In the genomic region with DNA sequence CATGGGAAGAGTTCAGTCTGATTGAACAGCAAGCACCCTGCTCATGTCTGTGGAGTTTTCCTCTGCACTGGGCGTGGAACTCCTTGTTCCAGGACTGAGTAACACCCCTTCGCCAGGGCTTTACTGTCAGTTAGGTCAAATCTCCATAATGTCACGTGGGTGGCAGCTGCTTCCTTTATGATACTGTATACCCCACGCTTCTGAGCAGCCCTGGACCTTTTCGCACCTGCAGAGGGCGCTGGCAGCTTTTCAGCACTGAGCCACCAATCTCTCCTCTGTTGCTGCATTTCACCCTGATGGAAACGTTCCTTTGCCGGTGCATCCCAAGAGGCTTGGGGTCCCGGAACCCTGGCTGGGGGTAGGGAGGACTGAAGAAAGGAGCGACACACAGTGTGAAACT, we compare ENCODE assay signal across 11 mouse cellular contexts. TPM values are rescaled to one million over a fixed set of nuclear protein-coding genes. Genes with fewer than 3 reads are reported as not detected.
A peak's percentile ranks its signal among the peaks of the same experiment; 100 is the strongest.
DNase-seq lines count a peak whose midpoint lies in the region; ATAC-seq and TF ChIP-seq lines count a peak whose summit lies in the region.
"Had no signal": no experiment of that assay in that cellular context is flagged by ENCODE, and none has a peak within 500 bp of the region (broad histone marks: within the 10 kb centered on the region; RNA-seq: fewer than 3 reads in every experiment).

No protein-coding gene starts in this region.

- H3K4me2 ChIP-seq in midbrain, postnatal 0 days (ENCODE audit: low read depth, low read length, poor library complexity, severe bottlenecking) = no peak overlapping the region
- no peak overlapping the region for H3K4me2 ChIP-seq in midbrain, embryonic 16.5 days (ENCODE audit: low read length)
- no peak overlapping the region for H3K4me2 ChIP-seq in liver, embryonic 15.5 days
- H3K4me2 ChIP-seq: limb, embryonic 12.5 days had no signal

- intact Hi-C loops in heart, postnatal 10 days (cut with DNase I) = no loop called here

- H3K9me3 ChIP-seq in midbrain, postnatal 0 days (ENCODE audit: low read length) = no peaks in the 10 kb centered on the region
- no peaks in the 10 kb centered on the region for H3K9me3 ChIP-seq in midbrain, embryonic 16.5 days (replicated peaks; ENCODE audit: control insufficient read depth, low read length, poor library complexity, severe bottlenecking)
- H3K9me3 ChIP-seq in liver, embryonic 15.5 days (replicated peaks) = no peaks in the 10 kb centered on the region
- H3K9me3 ChIP-seq: limb, embryonic 12.5 days; midbrain, embryonic 10.5 days had no signal

- WGBS in midbrain, postnatal 0 days = 74% methylated on average over 10 of the region's 10 CpGs
- 69% methylated on average over 10 of the region's 10 CpGs for WGBS in midbrain, embryonic 16.5 days
- 56% methylated on average over 10 of the region's 10 CpGs for WGBS in liver, embryonic 15.5 days (ENCODE audit: insufficient replicate concordance)

- H3K27me3 ChIP-seq in midbrain, postnatal 0 days (ENCODE audit: insufficient read depth, low read length) = no peaks in the 10 kb centered on the region
- H3K27me3 ChIP-seq in midbrain, embryonic 16.5 days (ENCODE audit: control insufficient read depth, insufficient read depth, low read depth, low read length) = no peaks in the 10 kb centered on the region
- H3K27me3 ChIP-seq in liver, embryonic 15.5 days = 0 out of 2 replicates have a peak, but pooled peaks cover 4% of the 10 kb centered on the region
- H3K27me3 ChIP-seq: limb, embryonic 12.5 days had no signal

- peaks cover 35% of the 10 kb centered on the region for H3K36me3 ChIP-seq in midbrain, postnatal 0 days (ENCODE audit: insufficient read depth, low read length)
- H3K36me3 ChIP-seq in midbrain, embryonic 16.5 days (ENCODE audit: control insufficient read depth, insufficient read depth, low read length) = peaks cover 13% of the 10 kb centered on the region
- no peaks in the 10 kb centered on the region for H3K36me3 ChIP-seq in liver, embryonic 15.5 days (replicated peaks)

- H3K9ac ChIP-seq in midbrain, postnatal 0 days (replicated peaks; ENCODE audit: low read length, poor library complexity, severe bottlenecking) = no peak overlapping the region
- H3K9ac ChIP-seq in midbrain, embryonic 16.5 days (ENCODE audit: low read depth, low read length) = no peak overlapping the region
- no peak overlapping the region for H3K9ac ChIP-seq in liver, embryonic 15.5 days
- H3K9ac ChIP-seq: limb, embryonic 12.5 days had no signal

- no peak overlapping the region for H3K27ac ChIP-seq in midbrain, postnatal 0 days (ENCODE audit: low read depth, low read length)
- H3K27ac ChIP-seq in midbrain, embryonic 16.5 days (ENCODE audit: low read length) = no peak overlapping the region
- H3K27ac ChIP-seq in liver, embryonic 15.5 days (replicated peaks) = no peak overlapping the region
- H3K27ac ChIP-seq: limb, embryonic 12.5 days; midbrain, embryonic 10.5 days had no signal

- H3K4me3 ChIP-seq in midbrain, postnatal 0 days (ENCODE audit: low read depth, low read length) = no peak overlapping the region
- H3K4me3 ChIP-seq in midbrain, embryonic 16.5 days (ENCODE audit: low read depth, low read length) = no peak overlapping the region
- H3K4me3 ChIP-seq in liver, embryonic 15.5 days (replicated peaks) = no peak overlapping the region
- H3K4me3 ChIP-seq: limb, embryonic 12.5 days; midbrain, embryonic 10.5 days had no signal

- peak; percentile 4 for DNase-seq in embryo, embryonic 11 days
- no peak for DNase-seq in embryo, embryonic 9.5 days (ENCODE audit: extremely low spot score)
- no peak for DNase-seq in midbrain, postnatal 0 days (ENCODE audit: low spot score)
- no peak for DNase-seq in urinary bladder, postnatal 36 days (ENCODE audit: low spot score in 2 of 2)
- no peak for DNase-seq in natural killer cell, adult 2 months (ENCODE audit: low spot score in 2 of 2)
- no peak for DNase-seq in heart, postnatal 10 days
- DNase-seq: heart, postnatal 36 days had no signal

- ATAC-seq in midbrain, postnatal 0 days (ENCODE audit: low FRiP score) = no peak
- no peak for ATAC-seq in midbrain, embryonic 16.5 days
- ATAC-seq in liver, embryonic 15.5 days (ENCODE audit: insufficient read depth) = 0 out of 2 replicates have a peak, but pooled peaks have one; percentile 22

- H3K4me1 ChIP-seq in midbrain, postnatal 0 days (ENCODE audit: insufficient read depth, low read length) = no peaks in the 10 kb centered on the region
- H3K4me1 ChIP-seq in midbrain, embryonic 16.5 days (ENCODE audit: control insufficient read depth, insufficient read depth, low read length) = no peaks in the 10 kb centered on the region
- 0 out of 2 replicates have a peak, but pooled peaks cover under 1% of the 10 kb centered on the region for H3K4me1 ChIP-seq in liver, embryonic 15.5 days (replicated peaks)
- H3K4me1 ChIP-seq: limb, embryonic 12.5 days; midbrain, embryonic 10.5 days had no signal

- peak; percentile 26; the same call in 1 of the 2 replicates for TF ChIP-seq CTCF in midbrain, postnatal 0 days (IDR thresholded peaks at IDR 0.05)

RNA-seq across cellular contexts. Expression of gene Atp6v0a2, which starts 17.4 kb away (rescaled TPM):
- total RNA-seq in midbrain, postnatal 0 days (2014; rRNA removed) = 20.7 and 24.8 TPM in 2 replicates
- polyA plus RNA-seq in midbrain, postnatal 0 days (2015; fragmentation: Nextera tagmentation; extraction: Ambion mirVana) = 23.9 and 25.5 TPM in 2 replicates
- polyA plus RNA-seq in midbrain, embryonic 16.5 days (2015; fragmentation: Nextera tagmentation; extraction: Ambion mirVana) = 32.0 and 33.1 TPM in 2 replicates
- polyA plus RNA-seq in liver, embryonic 15.5 days (2015; fragmentation: Nextera tagmentation; extraction: Ambion mirVana) = 13.1 and 14.3 TPM in 2 replicates
- 10 to 100 TPM; 34.5 to 35.9 TPM for total RNA-seq in heart, postnatal 10 days (2021)

RNA-seq across cellular contexts. Expression of gene Gtf2h3, which starts 32.0 kb away (rescaled TPM):
- total RNA-seq in midbrain, postnatal 0 days (2014; rRNA removed) = 26.9 and 30.4 TPM in 2 replicates
- 24.6 and 27.1 TPM in 2 replicates for polyA plus RNA-seq in midbrain, postnatal 0 days (2015; fragmentation: Nextera tagmentation; extraction: Ambion mirVana)
- polyA plus RNA-seq in midbrain, embryonic 16.5 days (2015; fragmentation: Nextera tagmentation; extraction: Ambion mirVana) = 46.6 and 48.6 TPM in 2 replicates
- polyA plus RNA-seq in liver, embryonic 15.5 days (2015; fragmentation: Nextera tagmentation; extraction: Ambion mirVana) = 19.4 and 20.0 TPM in 2 replicates
- total RNA-seq in heart, postnatal 10 days (2021) = 10 to 100 TPM; 19.0 to 23.5 TPM

RNA-seq across cellular contexts. Expression of gene Eif2b1, which starts 32.0 kb away (rescaled TPM):
- 38.4 and 40.2 TPM in 2 replicates for total RNA-seq in midbrain, postnatal 0 days (2014; rRNA removed)
- polyA plus RNA-seq in midbrain, postnatal 0 days (2015; fragmentation: Nextera tagmentation; extraction: Ambion mirVana) = 55.2 and 61.9 TPM in 2 replicates
- polyA plus RNA-seq in midbrain, embryonic 16.5 days (2015; fragmentation: Nextera tagmentation; extraction: Ambion mirVana) = 62.1 and 63.6 TPM in 2 replicates
- polyA plus RNA-seq in liver, embryonic 15.5 days (2015; fragmentation: Nextera tagmentation; extraction: Ambion mirVana) = 39.0 and 41.5 TPM in 2 replicates
- 10 to 100 TPM; 39.8 to 43.6 TPM for total RNA-seq in heart, postnatal 10 days (2021)

RNA-seq across cellular contexts. Expression of gene Ddx55, which starts 58.3 kb away (rescaled TPM):
- total RNA-seq in midbrain, postnatal 0 days (2014; rRNA removed) = 14.9 and 20.5 TPM in 2 replicates
- 21.9 and 26.9 TPM in 2 replicates for polyA plus RNA-seq in midbrain, postnatal 0 days (2015; fragmentation: Nextera tagmentation; extraction: Ambion mirVana)
- 25.7 and 27.8 TPM in 2 replicates for polyA plus RNA-seq in midbrain, embryonic 16.5 days (2015; fragmentation: Nextera tagmentation; extraction: Ambion mirVana)
- 5.1 and 5.8 TPM in 2 replicates for polyA plus RNA-seq in liver, embryonic 15.5 days (2015; fragmentation: Nextera tagmentation; extraction: Ambion mirVana)
- total RNA-seq in heart, postnatal 10 days (2021) = 1 to 10 TPM; 6.2 to 7.0 TPM
